Mouse (Mus musculus): ENCODE results near the gene Phf13.

DNA sequence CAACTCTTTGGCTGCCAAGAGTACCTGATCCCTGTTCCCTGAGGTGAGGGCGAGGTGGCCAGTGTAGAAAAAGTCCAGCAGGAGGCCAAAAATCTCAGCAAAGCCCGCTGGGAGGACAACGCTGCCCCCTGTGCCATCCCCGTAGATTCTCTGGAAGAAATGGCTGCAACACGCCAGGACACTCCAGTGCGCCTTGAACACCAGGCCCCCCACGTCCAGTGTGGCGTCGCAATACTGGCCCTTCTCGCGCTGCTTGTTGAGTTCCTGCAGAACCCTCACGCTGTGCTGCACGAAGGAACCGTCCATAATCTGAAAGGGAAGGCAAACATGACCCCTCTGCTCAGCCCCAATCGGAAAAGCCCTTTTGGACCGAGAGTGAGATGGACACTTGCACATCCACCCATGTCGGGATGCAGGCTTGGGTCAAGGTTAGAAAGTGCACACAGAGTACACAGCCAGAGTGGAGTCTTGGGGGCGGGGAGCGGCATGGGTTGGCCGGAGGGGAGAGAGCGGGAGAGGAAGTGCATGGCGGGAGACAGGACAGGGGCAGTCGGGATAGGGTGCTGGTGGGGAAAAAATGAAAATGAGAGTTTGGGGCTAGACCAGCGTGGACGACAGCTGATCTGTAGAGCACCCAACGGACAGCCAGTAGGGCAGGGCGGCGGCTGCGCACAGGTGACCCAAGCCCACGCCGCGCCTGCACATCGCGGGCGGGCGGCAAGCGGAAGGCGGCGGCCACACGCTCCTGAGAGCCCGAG lies 30.9 kb upstream of the Phf13 start:
- no peak for TF ChIP-seq GATA1 (IDR thresholded peaks at IDR 0.05; ENCODE audit: low read length)
- TF ChIP-seq TAL1 (IDR thresholded peaks at IDR 0.05; ENCODE audit: low read length) = no peak

Data from erythroblast, embryonic 14.5 days (primary cell).